Mouse (Mus musculus) frontal cortex, adult 2 months (tissue): Measurements from ENCODE around the gene Irgm2. TPM values are rescaled to one million over a fixed set of nuclear protein-coding genes. Genes with fewer than 3 reads are reported as not detected.
A peak's percentile ranks its signal among the peaks of the same experiment; 100 is the strongest.
"Not testable (repeated sequence)": the region's sequence is repeated elsewhere in the genome, so short reads cannot be mapped to it uniquely, and the experiment has no call there.

Source experiments
- DNase-seq, 2 experiments: peaks; one replicate each; pipeline ENCODE4 v3.0.0; 2022; ENCODE audit warnings: low spot score in 1 of 2; ENCODE audit errors: extremely low spot score in 1 of 2
- polyA plus RNA-seq: library from polyadenylated mRNA; depleted of rRNA; stranded (reverse); fragments of >200 nt; gene quantifications from 2 replicates; pipeline ENCODE4 v1.2.3, GENCODE M21; 2012; rRNA removed

Irgm2 gene
- 5.0 and 5.1 TPM in 2 replicates for polyA plus RNA-seq

DNA sequence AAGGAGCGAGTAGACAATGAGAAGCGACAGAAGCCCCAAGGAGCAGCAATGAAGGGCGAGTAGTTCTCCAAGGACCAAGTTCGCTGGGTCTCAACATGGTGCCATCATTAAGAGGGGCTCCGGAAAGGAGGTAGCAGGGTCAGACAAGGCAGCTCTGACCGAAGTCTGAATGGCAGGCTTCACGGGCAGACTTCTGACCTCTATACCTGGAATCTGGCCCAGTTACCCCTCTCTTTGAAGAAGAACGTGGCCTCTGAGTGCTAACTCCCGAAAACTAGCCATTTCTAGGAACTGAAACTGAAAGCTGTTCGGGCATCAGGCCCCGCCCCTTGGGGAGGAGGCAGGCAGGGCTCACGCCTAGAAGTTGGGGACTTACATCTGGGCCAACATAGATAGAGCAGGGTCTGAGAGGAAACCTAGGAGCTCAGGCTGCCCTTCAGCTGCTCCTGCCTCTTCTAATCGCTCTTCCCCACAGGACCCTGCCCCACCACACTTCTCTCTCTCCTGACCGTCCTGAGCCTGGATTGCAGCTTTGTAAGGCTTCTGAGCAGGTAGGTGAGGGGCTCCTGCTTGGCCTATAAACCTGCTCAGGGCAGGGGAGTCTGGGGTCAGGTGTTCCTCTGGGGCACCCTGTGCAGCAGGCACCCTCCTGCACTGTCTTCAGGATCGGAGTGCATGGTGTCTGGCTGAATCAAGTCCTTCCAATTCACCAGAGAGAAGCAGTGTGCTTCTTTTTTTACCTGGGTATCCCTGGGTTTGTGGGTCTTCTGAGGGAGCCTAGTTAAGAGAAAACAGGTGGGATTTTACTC lies at the start of gene Irgm2, which contains the start of gene Igtp:
Gene Irgm2, plus strand, starts transcription at position 390 of the 809 bp plus-strand sequence.
Gene Igtp, plus strand, starts transcription at position 328 of the 809 bp plus-strand sequence.
- DNase-seq: peak in 1 of 2 experiments; percentile 61

DNA sequence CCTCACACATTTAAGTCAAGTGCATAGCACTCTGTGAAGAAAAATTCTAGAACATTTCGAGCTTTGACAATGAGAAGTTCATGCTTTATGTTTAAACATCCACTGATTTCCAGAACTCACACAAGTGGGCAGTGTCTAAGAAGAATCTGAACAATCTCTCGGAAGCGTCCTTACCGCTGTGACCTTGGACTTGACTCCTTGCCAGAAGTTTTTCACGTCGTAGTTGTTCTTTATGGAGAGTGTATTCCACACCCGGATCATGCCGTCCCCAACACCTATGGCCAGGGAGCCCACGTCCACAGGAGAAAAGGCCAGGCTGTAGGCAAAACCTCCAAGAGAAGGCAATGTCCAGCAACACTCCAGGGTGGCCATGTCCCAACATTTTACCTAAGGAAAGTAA lies 44.0 kb upstream of the Irgm2 start:
- no peak for DNase-seq

DNA sequence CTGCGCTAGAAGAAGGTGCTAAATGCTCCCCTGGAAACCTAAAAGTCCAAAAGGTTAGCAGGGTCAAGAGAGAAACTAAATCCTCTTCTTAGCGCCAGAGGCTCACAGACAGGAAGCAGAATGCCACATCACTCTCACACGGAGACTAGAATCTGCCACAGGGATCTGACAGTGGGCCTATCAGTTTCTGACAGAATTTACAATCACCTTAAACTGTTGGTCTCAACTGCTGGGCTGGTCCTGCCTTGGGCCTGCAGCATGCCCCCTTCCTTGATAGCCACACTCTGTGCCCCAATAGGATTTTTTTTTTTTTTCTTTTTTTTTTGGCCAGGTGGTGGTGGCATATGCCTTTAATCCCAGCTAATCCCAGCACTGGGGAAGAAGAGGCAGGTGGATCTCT lies 42.5 kb upstream of the Irgm2 start:
- no peak for DNase-seq

DNA sequence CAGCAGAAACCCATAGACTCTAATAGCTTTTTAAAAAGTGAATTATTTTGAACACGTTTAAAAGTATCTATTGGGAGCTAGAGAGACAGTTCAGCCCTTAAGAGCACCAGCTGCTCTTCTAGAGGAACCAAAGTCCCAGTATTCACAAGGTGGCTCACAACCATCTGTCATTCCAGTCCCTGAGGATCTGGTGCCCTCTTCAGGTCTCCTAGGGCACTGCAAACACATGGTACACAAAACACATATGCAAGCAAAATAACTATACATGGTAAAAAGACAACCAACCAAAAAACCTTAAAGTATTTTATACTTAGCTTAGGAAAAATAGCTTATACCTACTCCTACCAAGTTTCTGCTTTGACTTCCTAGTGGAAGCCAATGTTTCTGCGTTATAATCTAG lies 34.3 kb upstream of the Irgm2 start:
- no peak for DNase-seq

DNA sequence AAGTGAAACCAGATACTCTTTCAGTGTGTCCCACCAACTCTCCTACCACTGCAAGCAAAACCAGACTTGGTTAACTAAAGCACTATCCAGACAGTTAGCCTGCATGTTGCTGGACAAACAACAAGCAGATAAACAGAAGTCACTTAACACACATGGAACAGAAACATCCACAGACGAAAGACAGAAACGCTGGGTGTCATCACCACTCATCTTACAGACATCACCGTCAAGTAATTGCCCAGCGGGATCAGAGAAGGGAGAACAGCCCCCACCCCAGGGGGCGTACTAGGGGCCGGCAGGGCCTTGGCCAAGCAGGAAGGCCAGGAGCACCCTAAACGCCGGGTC lies 31.6 kb upstream of the Irgm2 start:
- DNase-seq: no peak

DNA sequence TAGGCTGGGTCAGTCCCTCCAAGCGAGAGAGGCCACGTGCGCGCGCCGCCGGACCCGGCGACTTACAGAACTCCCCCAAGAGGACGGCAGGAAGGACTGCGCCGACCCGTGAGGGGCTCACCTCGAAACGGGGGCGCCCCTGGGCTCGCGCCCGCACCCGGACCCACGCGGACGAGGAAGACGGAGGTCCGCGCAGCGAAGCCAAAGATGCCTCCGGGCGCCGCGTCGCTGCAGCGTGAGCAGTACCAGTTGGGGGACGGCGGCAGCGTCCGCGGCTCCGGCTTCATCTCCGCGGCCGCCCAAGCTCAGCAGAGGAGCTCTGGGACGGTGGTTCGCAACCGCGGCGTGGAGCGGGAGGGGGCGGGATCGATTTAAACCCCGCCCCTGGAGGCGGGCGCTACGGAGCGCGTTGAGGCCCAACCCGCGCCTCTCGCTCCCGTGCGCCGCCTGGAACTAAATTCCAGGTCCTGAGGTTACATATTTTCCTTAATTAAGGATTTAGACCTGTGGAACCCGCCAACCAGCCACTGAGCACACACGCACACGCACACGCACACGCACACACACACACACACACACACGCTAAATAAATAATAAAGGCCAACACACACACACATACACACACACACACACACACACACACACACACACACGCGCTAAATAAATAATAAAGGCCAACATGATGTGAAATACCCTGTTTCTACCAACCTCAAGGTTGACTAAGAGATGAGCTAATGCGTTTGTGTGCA lies 31.1 kb upstream of the Irgm2 start, which contains the start of gene Gemin5:
Gene Gemin5, minus strand, starts transcription at position 373 of the 749 bp plus-strand sequence.
- DNase-seq: peak; percentile 64 to 86

DNA sequence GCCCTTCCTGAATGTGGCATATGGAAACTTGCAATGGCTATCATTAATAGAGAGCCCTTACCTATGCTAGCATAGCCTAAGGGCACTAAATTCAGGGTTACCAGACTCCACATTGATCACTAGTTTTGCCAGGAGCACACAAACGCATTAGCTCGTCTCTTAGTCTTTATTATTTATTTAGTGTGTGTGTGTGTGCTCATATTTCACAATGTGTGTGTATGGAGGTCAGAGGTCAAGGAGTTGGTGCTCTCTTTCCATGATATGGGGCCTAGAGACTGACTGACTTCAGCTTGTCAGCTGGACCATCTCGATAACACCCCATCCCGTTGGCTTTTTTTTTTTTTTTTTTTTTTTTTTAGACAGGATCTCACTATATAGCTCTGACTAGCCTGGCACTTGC lies 29.8 kb upstream of the Irgm2 start:
- DNase-seq: no peak

DNA sequence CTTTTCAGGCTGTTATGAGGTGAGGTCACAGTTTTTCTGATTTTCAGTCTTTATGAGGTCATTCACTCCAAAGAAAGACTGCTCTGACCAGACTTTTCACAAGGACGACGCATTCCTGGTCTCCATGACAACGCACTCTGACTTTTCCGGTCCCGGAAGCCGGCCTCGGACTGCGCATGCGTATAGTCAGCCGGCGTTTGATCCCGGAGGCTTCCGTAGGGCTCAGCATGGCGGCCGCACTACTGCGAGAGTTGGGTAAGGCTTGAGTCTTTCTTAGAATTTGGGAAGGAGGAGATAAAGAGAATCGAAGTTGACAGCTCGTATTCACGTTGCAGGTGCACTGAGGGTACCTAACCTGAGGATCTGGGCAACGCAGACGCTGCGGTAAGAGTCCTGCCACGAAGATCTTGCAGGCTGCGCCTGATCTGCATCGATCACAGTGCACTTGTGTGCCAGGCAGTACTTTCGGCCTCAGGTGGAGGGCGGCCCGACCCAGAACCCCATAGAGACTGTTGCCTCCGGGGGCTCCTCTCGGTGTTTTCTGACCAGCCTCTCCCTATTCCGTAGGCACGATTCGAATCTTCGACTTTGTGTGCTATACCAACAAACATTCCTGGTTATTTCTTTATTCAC lies 27.8 kb upstream of the Irgm2 start, which contains the start of gene Mrpl22:
Gene Mrpl22, plus strand, starts transcription at position 203 of the 633 bp plus-strand sequence.
- DNase-seq: peak; percentile 91 to 99

DNA sequence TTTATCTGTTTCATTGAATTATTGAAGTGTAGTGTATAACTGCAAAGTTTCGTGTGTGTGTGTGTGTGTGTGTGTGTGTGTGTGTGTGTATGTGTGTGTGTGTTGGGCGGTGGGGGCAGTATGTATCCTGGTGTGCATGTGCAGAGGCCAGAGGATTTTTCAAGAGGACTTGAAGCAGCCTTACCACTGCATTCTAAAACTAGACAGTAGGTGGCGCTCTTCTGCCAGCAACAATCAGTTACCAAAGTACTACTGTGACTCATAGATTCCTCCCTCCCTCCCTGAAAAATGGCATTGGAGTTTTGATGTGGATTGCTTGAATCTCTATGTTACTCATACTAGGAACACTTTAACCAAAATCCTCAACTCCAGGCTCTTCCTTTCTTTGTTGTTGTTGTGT lies 19.9 kb upstream of the Irgm2 start:
- DNase-seq: peak; percentile 79 to 96

DNA sequence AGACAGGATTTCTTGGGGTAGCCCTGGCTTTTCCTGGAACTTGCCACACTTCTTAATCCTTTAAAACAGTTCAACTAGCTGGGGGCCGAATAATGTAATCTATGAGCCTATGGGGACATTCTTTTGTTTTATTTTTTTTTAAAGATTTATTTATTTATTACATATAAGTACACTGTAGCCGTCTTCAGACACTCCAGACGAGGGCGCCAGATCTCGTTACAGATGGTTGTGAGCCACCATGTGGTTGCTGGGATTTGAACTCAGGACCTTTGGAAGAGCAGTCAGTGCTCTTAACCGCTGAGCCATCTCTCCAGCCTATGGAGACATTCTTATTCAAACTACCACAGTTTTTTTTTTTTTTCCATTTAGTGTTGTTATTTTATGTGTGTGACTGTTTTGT lies 19.4 kb upstream of the Irgm2 start:
- DNase-seq: not testable (repeated sequence)

DNA sequence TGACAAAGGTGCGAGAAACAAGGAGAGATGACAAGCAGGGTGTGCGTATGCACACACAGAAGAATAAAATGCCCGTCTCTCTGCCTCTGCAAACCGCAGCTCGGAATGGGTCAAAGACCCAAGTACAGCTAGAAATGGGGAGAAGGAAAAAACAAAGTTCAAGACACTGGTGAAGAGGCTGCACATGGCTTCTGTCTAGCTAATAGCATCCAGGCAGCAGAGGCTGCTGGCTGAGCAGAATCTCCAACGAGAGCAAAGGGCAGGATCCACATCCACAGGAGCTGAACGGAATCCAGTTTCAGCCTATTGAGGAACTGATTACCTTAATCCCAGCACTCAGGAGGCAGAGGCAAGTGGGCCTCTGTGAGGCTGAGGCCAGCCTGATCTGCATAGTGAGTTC lies 18.7 kb upstream of the Irgm2 start:
- DNase-seq: no peak

DNA sequence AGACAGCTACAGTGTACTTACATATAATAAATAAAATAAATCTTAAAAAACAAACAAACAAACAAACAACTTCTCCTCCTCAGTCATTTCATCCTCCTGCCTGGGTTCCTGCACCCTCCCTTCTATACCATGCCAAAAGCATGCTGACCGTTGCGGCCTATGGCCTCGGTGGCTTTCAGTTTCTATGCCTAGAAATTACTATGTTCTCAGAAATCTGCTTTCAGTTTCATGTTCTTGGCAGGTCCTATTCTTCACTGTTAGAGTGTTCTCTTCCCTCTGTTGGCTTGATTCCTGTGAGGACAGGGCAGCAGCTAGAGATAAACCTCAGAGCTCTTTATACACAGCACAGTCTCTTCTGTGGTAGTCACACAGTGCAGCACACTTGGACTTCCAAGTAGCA lies 15.8 kb upstream of the Irgm2 start:
- DNase-seq: no peak

DNA sequence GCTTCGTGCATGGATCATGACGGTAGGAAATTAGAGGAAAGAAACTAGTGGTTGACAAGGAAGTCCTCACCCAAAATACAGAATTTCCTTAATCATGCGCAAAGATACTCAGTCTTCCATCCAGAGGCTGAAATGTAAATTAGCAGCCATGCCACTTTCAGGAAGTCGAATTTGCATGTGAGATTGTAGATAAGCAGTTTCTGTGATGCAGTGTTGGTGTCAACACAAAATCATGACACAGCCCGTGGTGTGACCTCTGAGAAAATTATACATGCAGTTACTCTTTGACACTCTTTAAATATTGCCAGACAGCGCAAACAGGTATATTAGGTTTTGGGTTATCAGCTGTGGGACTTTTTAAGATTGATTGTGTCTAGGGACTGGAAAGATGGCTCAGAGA lies 9.7 kb upstream of the Irgm2 start:
- no peak for DNase-seq

DNA sequence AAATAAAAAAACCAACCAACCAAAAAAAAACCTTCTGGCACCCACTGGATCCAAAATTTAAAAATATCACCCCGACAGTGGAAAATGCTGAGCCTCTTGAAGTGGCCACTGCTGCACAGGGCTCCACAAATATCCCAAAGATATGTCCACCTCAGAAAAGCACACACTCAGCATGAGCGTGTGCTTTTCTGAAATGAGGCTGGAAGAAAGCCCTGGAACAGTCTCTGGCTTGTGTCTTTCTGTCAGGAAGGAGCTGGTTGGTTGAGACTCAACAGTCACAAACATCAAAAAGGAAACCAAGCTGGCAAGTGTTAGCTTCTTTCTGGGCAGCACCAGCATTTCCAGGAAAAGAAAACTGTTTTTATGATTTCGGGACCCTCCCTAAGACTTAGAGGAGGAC lies 6.1 kb upstream of the Irgm2 start:
- DNase-seq: peak in 1 of 2 experiments; percentile 13

DNA sequence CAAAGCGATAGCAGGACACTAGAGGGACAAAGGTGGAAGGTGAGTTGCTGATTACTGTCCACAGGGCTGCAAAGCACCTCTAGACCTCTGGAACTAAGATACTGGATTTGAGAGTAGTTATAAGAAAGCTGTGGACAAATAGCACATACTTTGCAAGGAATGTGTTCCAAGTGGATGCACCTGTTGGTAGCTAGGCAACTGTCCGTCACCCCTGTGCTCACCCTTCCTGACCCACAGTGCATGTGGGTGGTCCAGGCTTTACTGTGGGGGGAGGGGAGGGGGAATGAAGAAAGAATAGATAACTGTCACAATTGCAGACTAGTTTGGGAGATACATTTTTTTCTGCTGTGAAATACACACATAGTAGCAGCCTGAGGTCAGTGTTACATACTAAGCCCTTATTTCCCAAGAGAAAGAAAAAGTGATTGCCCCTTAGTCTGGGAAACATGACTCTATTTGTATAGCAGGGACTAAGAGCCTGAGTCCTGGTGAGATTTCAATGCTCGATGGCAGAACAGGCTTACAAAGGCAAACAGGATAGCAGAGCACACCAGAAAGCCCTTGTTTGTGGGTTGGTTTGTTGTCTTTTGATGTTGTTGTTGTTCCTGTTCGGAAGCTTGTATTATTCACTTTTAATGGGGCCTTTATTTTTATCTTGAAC lies 5.4 kb upstream of the Irgm2 start:
- DNase-seq: no peak

DNA sequence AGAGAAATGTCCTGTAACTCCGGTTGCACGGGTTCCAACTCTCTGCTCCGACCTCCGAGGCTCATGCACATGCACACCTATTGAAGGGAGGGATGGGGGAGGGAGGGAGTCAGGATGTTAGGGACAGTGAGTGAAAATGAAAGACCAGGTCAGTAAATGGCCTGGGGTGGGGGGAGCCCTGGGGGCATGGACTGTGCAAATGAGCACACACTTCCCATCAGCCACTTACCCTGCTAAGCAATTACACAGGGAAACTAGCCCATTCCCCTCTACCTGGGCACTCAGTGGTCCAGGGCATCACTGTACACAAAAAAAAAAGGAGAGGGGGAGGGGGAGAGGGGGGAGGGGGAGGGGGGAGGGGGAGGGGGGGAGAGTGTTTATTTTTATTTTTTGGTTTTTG lies 755 bp upstream of the Irgm2 start:
- no peak for DNase-seq

DNA sequence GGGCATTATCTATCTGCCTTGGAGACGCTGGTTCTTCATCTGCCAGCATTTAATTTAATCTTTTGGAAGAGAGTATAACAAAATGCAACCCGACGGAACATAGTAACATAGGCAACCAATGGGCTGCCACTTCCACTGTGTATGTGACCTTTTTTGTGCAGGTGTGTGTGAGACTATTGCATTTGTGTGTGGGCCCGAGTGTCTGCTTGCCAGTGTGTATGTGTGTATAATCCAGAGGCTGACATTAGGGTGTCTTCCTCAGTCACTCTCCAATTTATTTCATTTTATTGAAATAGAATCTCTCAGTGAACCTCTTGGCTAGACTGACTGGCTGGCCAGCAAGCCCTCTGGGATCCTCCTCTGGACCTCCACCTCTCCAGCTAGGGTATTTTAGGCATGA lies 808 bp downstream of the Irgm2 start:
- DNase-seq: no peak

DNA sequence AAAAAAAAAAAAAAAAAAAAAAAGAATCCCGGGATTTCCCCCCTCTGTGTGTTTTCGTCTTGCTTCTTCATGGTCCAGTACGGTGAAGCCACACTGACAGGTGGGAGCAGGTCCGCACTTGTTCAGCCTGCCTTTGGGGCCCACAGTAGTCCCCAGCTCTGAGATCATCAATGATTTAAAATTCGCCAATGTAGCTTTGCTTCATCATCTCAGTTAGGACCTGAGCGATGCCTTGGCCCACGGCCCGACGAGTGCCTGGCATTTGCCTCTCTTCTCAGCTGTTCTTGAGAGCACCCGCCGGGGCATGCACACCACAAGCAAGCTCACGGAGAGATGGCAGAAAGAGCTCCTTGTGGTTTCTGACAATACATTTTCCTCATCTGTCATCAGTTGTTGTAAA lies 1.6 kb downstream of the Irgm2 start:
- no peak for DNase-seq

DNA sequence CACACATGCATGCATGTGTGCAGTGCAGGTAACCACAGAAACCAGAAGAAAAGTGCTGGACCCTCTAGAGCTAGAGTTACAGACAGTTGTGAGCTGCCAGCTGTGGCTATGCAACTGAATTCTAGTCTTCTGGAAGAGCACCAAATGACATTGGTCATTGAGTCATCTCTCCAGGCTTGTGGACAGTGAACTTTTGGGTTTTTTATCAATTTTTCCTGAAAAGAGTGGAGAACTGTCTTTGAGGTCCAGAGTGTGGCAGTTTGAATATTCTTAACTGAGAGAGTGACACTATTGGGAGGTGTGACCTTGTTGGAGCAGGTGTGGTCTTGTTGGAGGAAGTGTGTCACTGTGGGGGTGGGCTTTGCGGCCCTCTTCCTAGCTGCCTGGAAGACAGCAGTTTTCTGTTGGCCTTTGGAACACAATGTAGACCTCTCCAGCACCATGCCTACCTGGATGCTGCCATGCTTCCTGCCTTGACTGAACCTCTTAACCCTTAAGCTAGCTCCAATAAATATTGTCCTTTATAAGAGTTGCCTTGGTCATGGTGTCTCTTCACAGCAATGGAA lies 11.0 kb downstream of the Irgm2 start:
- no peak for DNase-seq

DNA sequence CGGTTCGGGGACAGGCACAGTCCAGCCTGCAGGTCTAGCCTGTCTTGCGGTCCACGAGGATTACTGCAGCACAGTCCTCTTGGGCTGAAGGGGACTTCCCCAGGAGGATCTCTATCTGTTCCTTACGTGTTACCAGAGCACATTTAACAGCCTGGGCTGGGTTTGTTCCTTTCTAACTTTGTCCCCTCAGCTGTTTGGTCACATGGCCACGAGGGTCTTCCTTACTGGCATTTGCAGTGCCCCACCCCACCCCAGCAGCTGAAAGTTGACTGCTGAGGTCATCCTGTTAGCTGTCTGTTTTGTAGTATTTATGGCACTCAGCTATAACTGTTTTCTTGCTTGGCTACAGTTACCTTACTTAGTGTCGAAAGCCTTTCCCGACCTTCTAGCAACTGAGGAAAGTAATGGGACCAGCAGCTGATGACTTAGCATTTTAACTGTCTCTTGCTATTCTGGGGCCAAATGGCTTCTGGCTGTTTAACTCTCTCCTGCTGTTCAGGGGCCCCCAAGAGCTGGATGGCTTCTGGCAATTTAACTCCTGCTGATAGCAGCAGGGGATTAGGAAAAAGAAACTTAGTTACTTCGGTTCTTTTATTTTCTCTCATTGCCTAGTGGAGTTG lies 11.8 kb downstream of the Irgm2 start:
- no peak for DNase-seq
